Mouse (Mus musculus) liver, embryonic 13.5 days (tissue): ENCODE data around the gene Cfap161. TPM values are rescaled to one million over a fixed set of nuclear protein-coding genes. Genes with fewer than 3 reads are reported as not detected.
A peak's percentile ranks its signal among the peaks of the same experiment; 100 is the strongest.

Experiments used
- ATAC-seq: fragments of 200-750 bp; cut with Nextera tagmentation; 2 replicates; pipeline ENCODE4 v1.8.0; 2017; ENCODE audit warnings: low read depth, mild to moderate bottlenecking, moderate number of reproducible peaks, moderate library complexity
- DNase-seq: peaks from one replicate; pipeline ENCODE4 v3.0.0; 2022
- H3K27ac ChIP-seq: fragments of 300-500 bp; sonication (generic); 2 replicates; pipeline ENCODE4 v1.5.1; 2015; ENCODE audit warnings: moderate library complexity, mild to moderate bottlenecking, inconsistent platforms
- H3K27me3 ChIP-seq: fragments of 300-500 bp; sonication (generic); 2 replicates; pipeline ENCODE4 v1.6.1; 2015; ENCODE audit warnings: mild to moderate bottlenecking, inconsistent platforms
- H3K36me3 ChIP-seq: fragments of 300-500 bp; sonication (generic); 2 replicates; pipeline ENCODE4 v1.6.1; 2015; ENCODE audit warnings: mild to moderate bottlenecking, inconsistent platforms
- H3K4me1 ChIP-seq: fragments of 300-500 bp; sonication (generic); replicated peaks from 2 replicates; pipeline ENCODE4 v1.6.1; 2015; ENCODE audit warnings: inconsistent platforms
- H3K4me2 ChIP-seq: fragments of 300-500 bp; sonication (generic); 2 replicates; pipeline ENCODE4 v1.6.1; 2015; ENCODE audit warnings: inconsistent platforms, mild to moderate bottlenecking, moderate library complexity
- H3K4me3 ChIP-seq: fragments of 300-500 bp; sonication (generic); replicated peaks from 2 replicates; pipeline ENCODE4 v1.5.1; 2015; ENCODE audit warnings: mild to moderate bottlenecking, inconsistent platforms
- H3K9ac ChIP-seq: fragments of 300-500 bp; sonication (generic); 2 replicates; pipeline ENCODE4 v1.6.1; 2015; ENCODE audit warnings: mild to moderate bottlenecking, inconsistent platforms
- H3K9me3 ChIP-seq: fragments of 300-500 bp; sonication (generic); replicated peaks from 2 replicates; pipeline ENCODE4 v1.6.1; 2016; ENCODE audit warnings: inconsistent platforms
- WGBS: fragments of 180-500 bp; shearing (Covaris S2); methylation state at CpG from one replicate; pipeline ENCODE4 v1.1.7; 2015; ENCODE audit not compliant: insufficient replicate concordance; 5-methylcytosine and 5-hydroxymethylcytosine counted together
- polyA plus RNA-seq: library from polyadenylated mRNA; unstranded; fragments of >200 nt; fragmentation: Nextera tagmentation; extraction: Ambion mirVana; gene quantifications from 2 replicates; pipeline ENCODE4 v1.2.1, GENCODE M21; 2015

Gene Cfap161
- polyA plus RNA-seq, 1 experiment from 2014 or later = not detected

- Histone ChIP-seq H3K27me3 (no peaks in the 10 kb centered on the region), H3K9ac (no peak overlapping the region), H3K4me3 (no peak overlapping the region), H3K27ac (peak overlapping the region; percentile 25; the same call in 1 of the 2 replicates), H3K4me2 (no peak overlapping the region), H3K9me3 (no peaks in the 10 kb centered on the region), H3K4me1 (peaks cover 20% of the 10 kb centered on the region; the same call in 1 of the 2 replicates), H3K36me3 (no peaks in the 10 kb centered on the region)
- ATAC-seq (no peak), DNase-seq (no peak)
- 15% methylated on average over 3 of the region's 3 CpGs for WGBS
These were observed 18.8 kb upstream of the Cfap161 start for GRCm38 (mm10) chr7:83813465-83813864.

- 52% methylated on average over 6 of the region's 6 CpGs for whole genome bisulfite sequencing
These were observed 18.3 kb upstream of the Cfap161 start for GRCm38 (mm10) chr7:83813016-83813415.

DNA sequence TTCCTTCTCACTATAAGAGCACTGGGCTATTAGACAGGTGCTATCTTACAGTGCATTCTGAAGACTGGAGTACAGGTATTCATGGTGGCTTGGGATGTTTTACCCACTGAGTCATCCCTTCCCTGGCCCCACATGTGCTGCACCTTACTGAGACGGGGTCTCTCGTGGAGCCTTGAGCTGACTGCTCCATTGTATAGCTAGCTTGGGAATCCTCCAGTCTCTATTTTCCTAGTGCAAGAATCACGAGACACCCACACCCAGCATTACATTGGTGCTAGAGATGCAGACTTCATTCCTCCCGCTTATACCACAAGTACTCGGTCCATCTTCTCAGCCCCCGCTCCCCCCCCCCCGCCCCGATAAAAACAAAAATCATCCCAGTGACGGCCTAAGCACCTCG is 17.9 kb upstream of the Cfap161 start:
- H3K27ac ChIP-seq = no peak overlapping the region
- no peak for ATAC-seq

More at GRCm38 (mm10) chr7:83813016-83813415, 18.3 kb upstream of the Cfap161 start:
- ATAC-seq (no peak), DNase-seq (no peak)
- Histone ChIP-seq H3K9ac (no peak overlapping the region), H3K36me3 (no peaks in the 10 kb centered on the region), H3K4me2 (no peak overlapping the region), H3K27ac (no peak overlapping the region), H3K4me1 (peaks cover 20% of the 10 kb centered on the region; the same call in 1 of the 2 replicates), H3K4me3 (no peak overlapping the region), H3K27me3 (no peaks in the 10 kb centered on the region), H3K9me3 (no peaks in the 10 kb centered on the region)

GRCm38 (mm10) chr7:83811916-83812315 is 17.2 kb upstream of the Cfap161 start:
- H3K4me3 ChIP-seq = no peak overlapping the region
- no peaks in the 10 kb centered on the region for H3K36me3 ChIP-seq
- H3K4me1 ChIP-seq = peaks cover 20% of the 10 kb centered on the region; the same call in 1 of the 2 replicates
- H3K27me3 ChIP-seq = no peaks in the 10 kb centered on the region
- H3K27ac ChIP-seq = no peak overlapping the region
- no peaks in the 10 kb centered on the region for H3K9me3 ChIP-seq
- no peak overlapping the region for H3K4me2 ChIP-seq
- ATAC-seq = no peak
- no peak for DNase-seq
- no peak overlapping the region for H3K9ac ChIP-seq
- WGBS = 67% methylated on average over 8 of the region's 8 CpGs

More for the DNA sequence above, 17.9 kb upstream of the Cfap161 start:
- H3K36me3 ChIP-seq = no peaks in the 10 kb centered on the region
- H3K4me2 ChIP-seq = no peak overlapping the region
- peaks cover 20% of the 10 kb centered on the region; the same call in 1 of the 2 replicates for H3K4me1 ChIP-seq
- H3K9me3 ChIP-seq = no peaks in the 10 kb centered on the region
- 63% methylated on average over 10 of the region's 10 CpGs for WGBS
- no peak overlapping the region for H3K9ac ChIP-seq
- no peaks in the 10 kb centered on the region for H3K27me3 ChIP-seq
- no peak overlapping the region for H3K4me3 ChIP-seq
- DNase-seq = no peak

GRCm38 (mm10) chr7:83811461-83811860 is 16.8 kb upstream of the Cfap161 start:
- ATAC-seq (no peak), DNase-seq (no peak)
- no peaks in the 10 kb centered on the region for H3K36me3 ChIP-seq
- no peak overlapping the region for H3K9ac ChIP-seq
- H3K27me3 ChIP-seq = no peaks in the 10 kb centered on the region
- H3K4me2 ChIP-seq = no peak overlapping the region
- H3K27ac ChIP-seq = no peak overlapping the region; the same call in 1 of the 2 replicates
- no peak overlapping the region for H3K4me3 ChIP-seq
- peaks cover 20% of the 10 kb centered on the region; the same call in 1 of the 2 replicates for H3K4me1 ChIP-seq
- H3K9me3 ChIP-seq = no peaks in the 10 kb centered on the region
- 63% methylated on average over 4 of the region's 4 CpGs for WGBS

GRCm38 (mm10) chr7:83810141-83811100 is 15.7 kb upstream of the Cfap161 start:
- H3K4me1 ChIP-seq = peaks cover 20% of the 10 kb centered on the region; the same call in 1 of the 2 replicates
- H3K27ac ChIP-seq = no peak overlapping the region
- 14% methylated on average over 15 of the region's 15 CpGs for whole genome bisulfite sequencing
- DNase-seq = no peak
- no peaks in the 10 kb centered on the region for H3K9me3 ChIP-seq
- no peak overlapping the region for H3K9ac ChIP-seq
- no peak overlapping the region for H3K4me3 ChIP-seq
- H3K36me3 ChIP-seq = no peaks in the 10 kb centered on the region
- no peaks in the 10 kb centered on the region for H3K27me3 ChIP-seq
- peak overlapping the region; percentile 18; the same call in 1 of the 2 replicates for H3K4me2 ChIP-seq
- 0 out of 2 replicates have a peak, but pooled peaks have one; percentile 47 for ATAC-seq

DNA sequence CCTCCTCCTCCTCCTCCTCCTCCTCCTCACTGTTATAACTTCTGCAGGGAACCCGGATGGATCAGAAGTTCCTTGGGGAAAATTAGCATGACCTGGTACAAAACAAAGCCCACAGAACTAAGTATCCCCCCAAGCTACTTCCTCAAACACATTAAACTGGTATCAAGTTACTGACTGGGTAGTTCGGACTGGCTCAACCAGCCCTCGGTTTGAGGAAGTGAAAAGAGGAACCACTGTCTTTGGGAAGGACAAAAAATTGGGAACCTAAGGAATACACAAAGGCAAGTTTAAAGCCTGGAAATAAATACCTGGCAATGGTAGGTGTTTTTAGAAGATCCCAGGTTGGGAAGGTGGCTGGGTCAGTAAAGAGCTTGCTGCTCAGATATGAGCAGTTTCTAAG is 15.0 kb upstream of the Cfap161 start:
- DNase-seq (no peak), ATAC-seq (no peak)
- Histone ChIP-seq H3K4me1 (peaks cover 20% of the 10 kb centered on the region; the same call in 1 of the 2 replicates), H3K4me2 (peak overlapping the region; percentile 18; the same call in 1 of the 2 replicates), H3K9me3 (no peaks in the 10 kb centered on the region), H3K36me3 (no peaks in the 10 kb centered on the region), H3K27ac (no peak overlapping the region), H3K27me3 (no peaks in the 10 kb centered on the region), H3K4me3 (no peak overlapping the region), H3K9ac (no peak overlapping the region)
- WGBS = 5% methylated on average over 3 of the region's 3 CpGs

DNA sequence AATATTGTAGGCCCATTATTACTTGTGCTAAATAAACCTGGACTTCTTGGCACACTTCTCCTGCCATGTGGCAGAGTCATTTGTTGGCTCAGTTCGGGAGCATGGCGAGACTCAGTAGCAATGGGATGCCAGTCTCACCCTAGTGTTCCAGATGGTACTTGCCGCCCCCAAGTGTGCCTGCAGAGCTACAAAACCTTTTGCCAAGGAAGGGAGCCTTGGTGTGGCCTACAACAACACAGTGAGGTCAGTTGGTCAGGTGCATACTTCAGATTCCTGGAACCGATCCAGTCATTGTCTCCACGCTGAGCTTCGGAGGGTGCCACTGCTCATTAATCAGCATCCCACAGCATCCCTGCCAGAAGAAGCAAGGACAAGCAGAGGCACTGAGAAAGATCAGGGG is 14.4 kb upstream of the Cfap161 start:
- no peak for ATAC-seq
- WGBS = 55% methylated on average over 6 of the region's 6 CpGs
- H3K27ac ChIP-seq = no peak overlapping the region
- H3K36me3 ChIP-seq = no peaks in the 10 kb centered on the region
- DNase-seq = no peak
- H3K9me3 ChIP-seq = no peaks in the 10 kb centered on the region
- no peak overlapping the region for H3K4me3 ChIP-seq
- H3K9ac ChIP-seq = no peak overlapping the region
- H3K4me2 ChIP-seq = no peak overlapping the region
- H3K4me1 ChIP-seq = peaks cover 20% of the 10 kb centered on the region; the same call in 1 of the 2 replicates
- no peaks in the 10 kb centered on the region for H3K27me3 ChIP-seq

- H3K9ac ChIP-seq = no peak overlapping the region
- 29% methylated on average over 6 of the region's 6 CpGs for WGBS
- ATAC-seq = no peak
These were observed 12.3 kb upstream of the Cfap161 start for GRCm38 (mm10) chr7:83806934-83807333.

DNA sequence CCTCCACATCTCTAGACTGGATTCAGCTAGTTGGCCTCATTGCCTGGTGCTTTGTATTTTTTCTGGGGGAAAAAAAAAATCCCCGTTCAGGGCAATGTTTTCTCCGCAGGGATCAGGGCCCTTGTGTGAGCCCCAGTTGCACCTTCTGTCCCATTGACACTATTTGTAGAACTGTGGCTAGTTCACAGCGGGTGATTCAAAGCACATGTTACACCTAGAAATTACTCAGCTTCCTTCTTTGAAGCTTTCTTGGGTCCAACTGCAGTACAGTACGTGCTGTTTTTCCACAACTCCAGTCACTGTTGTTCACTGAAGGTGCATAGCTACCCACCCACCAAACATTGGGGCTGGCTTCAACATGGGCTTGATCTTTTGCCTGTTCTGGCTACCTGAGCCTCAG is 9.1 kb upstream of the Cfap161 start:
- H3K4me1 ChIP-seq = no peaks in the 10 kb centered on the region
- 61% methylated on average over 4 of the region's 4 CpGs for WGBS
- H3K27ac ChIP-seq = no peak overlapping the region
- no peak overlapping the region for H3K4me2 ChIP-seq
- no peak overlapping the region for H3K9ac ChIP-seq
- no peak overlapping the region for H3K4me3 ChIP-seq
- DNase-seq = no peak
- H3K9me3 ChIP-seq = no peaks in the 10 kb centered on the region
- ATAC-seq = no peak
- no peaks in the 10 kb centered on the region for H3K36me3 ChIP-seq
- H3K27me3 ChIP-seq = no peaks in the 10 kb centered on the region

More at GRCm38 (mm10) chr7:83806934-83807333, 12.3 kb upstream of the Cfap161 start:
- Histone ChIP-seq H3K9me3 (no peaks in the 10 kb centered on the region), H3K4me1 (0 out of 2 replicates have a peak, but pooled peaks cover 15% of the 10 kb centered on the region), H3K4me3 (no peak overlapping the region), H3K4me2 (no peak overlapping the region), H3K27me3 (no peaks in the 10 kb centered on the region), H3K36me3 (no peaks in the 10 kb centered on the region), H3K27ac (no peak overlapping the region)
- DNase-seq = no peak

GRCm38 (mm10) chr7:83802509-83802908 is 7.8 kb upstream of the Cfap161 start:
- Histone ChIP-seq H3K36me3 (no peaks in the 10 kb centered on the region), H3K27me3 (no peaks in the 10 kb centered on the region), H3K4me3 (no peak overlapping the region), H3K4me2 (no peak overlapping the region), H3K4me1 (no peaks in the 10 kb centered on the region), H3K9me3 (no peaks in the 10 kb centered on the region), H3K9ac (no peak overlapping the region), H3K27ac (no peak overlapping the region)
- ATAC-seq = no peak
- 56% methylated on average over 7 of the region's 7 CpGs for WGBS
- no peak for DNase-seq
